Mouse (Mus musculus) liver, postnatal 0 days (tissue): ENCODE results near the gene Sh3gl2. TPM values are rescaled to one million over a fixed set of nuclear protein-coding genes. Genes with fewer than 3 reads are reported as not detected.
A peak's percentile ranks its signal among the peaks of the same experiment; 100 is the strongest.

ENCODE experiments used
- ATAC-seq: fragments of 200-750 bp; cut with Nextera tagmentation; 2 replicates; pipeline ENCODE4 v1.8.0; 2017; ENCODE audit warnings: mild to moderate bottlenecking, moderate library complexity
- DNase-seq: peaks from one replicate; pipeline ENCODE4 v3.0.0-alpha.2; 2016
- H3K27ac ChIP-seq: fragments of 300-500 bp; sonication (generic); 2 replicates; pipeline ENCODE4 v1.5.1; 2014; ENCODE audit warnings: antibody characterized with exemption, moderate library complexity, mild to moderate bottlenecking, low read depth
- H3K27me3 ChIP-seq: fragments of 300-500 bp; sonication (generic); 2 replicates; pipeline ENCODE4 v1.6.1; 2014; ENCODE audit warnings: low read length, control low read depth, mixed read lengths; ENCODE audit not compliant: insufficient read depth
- H3K36me3 ChIP-seq: fragments of 300-500 bp; sonication (generic); replicated peaks from 2 replicates; pipeline ENCODE4 v1.6.1; 2014; ENCODE audit warnings: mild to moderate bottlenecking, control low read depth, low read length, moderate library complexity, mixed read lengths; ENCODE audit not compliant: insufficient read depth
- H3K4me1 ChIP-seq: fragments of 300-500 bp; sonication (generic); 2 replicates; pipeline ENCODE4 v1.6.1; 2014; ENCODE audit warnings: antibody characterized with exemption, mild to moderate bottlenecking, control low read depth; ENCODE audit not compliant: insufficient read depth
- H3K4me2 ChIP-seq: fragments of 300-500 bp; sonication (generic); 2 replicates; pipeline ENCODE4 v1.6.1; 2014; ENCODE audit warnings: low read depth, mild to moderate bottlenecking, low read length, moderate library complexity, mixed read lengths
- H3K4me3 ChIP-seq: fragments of 300-500 bp; sonication (generic); 2 replicates; pipeline ENCODE4 v1.5.1; 2014; ENCODE audit warnings: low read depth, low read length
- H3K9ac ChIP-seq: fragments of 300-500 bp; sonication (generic); replicated peaks from 2 replicates; pipeline ENCODE4 v1.6.1; 2014; ENCODE audit warnings: mild to moderate bottlenecking, moderate library complexity
- H3K9me3 ChIP-seq: fragments of 300-500 bp; sonication (generic); 2 replicates; pipeline ENCODE4 v1.6.1; 2016; ENCODE audit warnings: mild to moderate bottlenecking, control low read depth, low read length, mixed read lengths
- CTCF ChIP-seq: sonication (generic); IDR thresholded peaks from 2 replicates; pipeline ENCODE4 v1.5.1; 2016; ENCODE audit warnings: antibody characterized with exemption, low read depth
- EP300 ChIP-seq: IDR thresholded peaks from 2 replicates; pipeline ENCODE4 v1.6.1; 2016; ENCODE audit warnings: antibody characterized with exemption, low read depth, mild to moderate bottlenecking
- WGBS: fragments of 180-500 bp; shearing (Covaris S2); extraction: QIAGEN DNeasy Blood & Tissue Kit; methylation state at CpG from one replicate; pipeline ENCODE4 v1.1.7; 2014; ENCODE audit not compliant: insufficient replicate concordance; 5-methylcytosine and 5-hydroxymethylcytosine counted together
- polyA plus RNA-seq: library from polyadenylated mRNA; unstranded; fragments of >200 nt; fragmentation: Nextera tagmentation; extraction: Ambion mirVana; gene quantifications from 2 replicates; pipeline ENCODE4 v1.2.1, GENCODE M21; 2015

The Sh3gl2 gene
- polyA plus RNA-seq, 1 experiment from 2014 or later: not detected

DNA sequence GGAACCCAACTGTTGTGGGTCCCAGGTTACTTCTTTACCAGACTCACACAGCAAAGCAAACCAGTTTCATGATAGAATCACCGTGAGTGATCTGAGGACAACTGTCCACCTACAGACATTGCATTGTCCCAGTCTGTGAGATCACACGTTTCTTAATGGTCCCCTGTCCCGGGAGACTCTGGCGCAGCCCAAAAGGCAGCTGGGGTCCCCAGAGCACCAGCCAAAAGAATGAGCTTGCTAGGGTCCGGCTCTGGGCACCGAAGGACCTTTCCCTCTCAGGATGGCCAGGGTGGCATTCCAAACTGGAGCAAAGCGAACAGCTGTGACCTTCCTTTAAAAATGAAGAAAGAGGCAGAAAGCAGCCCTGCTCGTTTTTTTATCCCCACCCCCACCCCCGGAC is 308.9 kb downstream of the Sh3gl2 start, which contains the start of gene Adamtsl1:
Adamtsl1 (plus strand) TSS at position 381 of the 400 bp plus-strand sequence.
- H3K36me3 ChIP-seq: no peaks in the 10 kb centered on the region
- DNase-seq (no peak), ATAC-seq (no peak)
- H3K9me3 ChIP-seq: no peaks in the 10 kb centered on the region
- 3% methylated on average over 9 of the region's 9 CpGs for WGBS
- H3K4me3 ChIP-seq: peak within 1 kb of the TSS; percentile 34
- no peak within 1 kb of the TSS for H3K27ac ChIP-seq
- no peak within 1 kb of the TSS for H3K9ac ChIP-seq
- H3K4me2 ChIP-seq: peak within 1 kb of the TSS; percentile 70
- no peaks in the 10 kb centered on the region for H3K4me1 ChIP-seq
- peaks cover 10% of the 10 kb centered on the region for H3K27me3 ChIP-seq
- TF ChIP-seq CTCF (no peak), EP300 (no peak)

DNA sequence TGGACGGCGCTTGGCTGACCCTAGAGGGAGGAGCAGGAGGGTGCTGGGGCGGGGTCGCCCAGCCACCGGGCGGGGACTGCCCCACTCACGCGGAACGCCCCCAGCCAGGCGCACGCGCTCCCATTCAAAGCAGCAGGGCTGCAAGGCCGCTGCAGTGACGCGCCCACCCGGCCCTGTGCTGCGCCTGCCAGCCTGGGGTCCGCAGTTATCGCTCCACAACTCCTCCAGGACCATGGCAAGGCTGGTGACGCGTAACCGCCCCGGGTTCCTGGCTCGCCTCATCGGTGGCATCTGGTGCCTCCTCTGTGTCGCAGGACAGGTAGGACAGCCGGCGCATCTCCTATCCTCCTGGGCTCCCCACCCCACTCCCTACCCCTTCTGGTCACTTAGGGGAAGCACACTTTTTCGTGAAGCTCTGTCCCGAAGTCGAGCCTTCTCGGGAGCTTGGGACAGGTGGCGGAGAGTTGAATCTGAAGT is 309.3 kb downstream of the Sh3gl2 start:
- Histone ChIP-seq H3K4me3 (peak overlapping the region; percentile 34), H3K4me1 (no peaks in the 10 kb centered on the region), H3K27me3 (peaks cover 10% of the 10 kb centered on the region), H3K36me3 (no peaks in the 10 kb centered on the region), H3K9ac (no peak overlapping the region), H3K4me2 (peak overlapping the region; percentile 70), H3K9me3 (no peaks in the 10 kb centered on the region), H3K27ac (no peak overlapping the region)
- WGBS: under 1% methylated on average over 32 of the region's 33 CpGs
- TF ChIP-seq EP300: no peak
- peak; percentile 17 for TF ChIP-seq CTCF
- ATAC-seq (0 out of 2 replicates have a peak, but pooled peaks have one; percentile 15), DNase-seq (peak; percentile 35)

DNA sequence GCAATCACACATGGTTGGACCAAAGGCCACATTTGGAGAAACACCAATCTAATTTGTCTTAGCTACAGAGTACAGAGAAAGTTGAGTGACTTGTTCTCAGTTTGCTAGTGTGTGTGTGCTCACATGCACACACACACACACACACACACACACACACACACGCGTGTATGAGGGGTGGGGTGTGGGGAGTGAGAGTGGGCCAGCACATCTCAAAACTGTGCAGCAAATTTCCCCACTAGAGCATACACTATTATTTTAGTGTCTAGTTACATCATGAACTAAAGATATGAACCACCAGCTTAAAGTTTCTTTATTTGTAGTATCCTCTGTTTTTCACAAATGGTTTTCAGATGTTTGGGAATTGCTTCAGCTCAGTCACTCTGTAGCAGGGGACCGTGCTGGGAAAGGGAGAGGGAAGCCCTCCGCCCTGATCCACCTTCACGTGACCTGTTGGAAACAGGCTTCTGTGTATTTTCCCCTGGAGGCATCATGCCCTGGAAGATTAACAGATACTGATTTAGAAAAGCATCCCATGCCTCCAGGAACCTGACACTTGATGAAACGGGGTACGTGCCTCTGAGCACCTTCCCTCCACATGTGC is 322.1 kb downstream of the Sh3gl2 start:
- 75% methylated on average over 7 of the region's 7 CpGs for WGBS
- no peak for ATAC-seq

DNA sequence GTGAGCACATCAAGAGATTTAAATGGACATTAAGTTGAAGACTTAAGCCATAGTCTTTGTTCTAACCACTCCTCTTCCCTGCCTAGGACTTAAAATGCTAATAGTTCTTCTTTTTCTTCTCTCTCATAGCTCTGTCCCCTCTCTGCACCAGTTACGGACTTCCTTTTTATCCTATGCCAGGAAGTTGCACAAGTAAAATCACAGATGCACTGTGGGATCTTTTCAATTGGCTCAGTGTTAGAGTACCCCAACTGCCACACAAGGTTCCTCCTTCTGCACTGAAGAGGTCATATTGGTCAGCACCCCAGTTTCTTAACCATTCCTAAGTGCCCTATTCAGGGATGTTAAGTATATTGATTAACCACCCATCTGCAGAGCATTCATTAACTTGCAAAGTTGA is 324.9 kb downstream of the Sh3gl2 start:
- no peak overlapping the region for H3K9ac ChIP-seq
- no peaks in the 10 kb centered on the region for H3K36me3 ChIP-seq
- no peak overlapping the region for H3K4me3 ChIP-seq
- 67% methylated on average over 1 of the region's 1 CpGs for WGBS
- no peak for ATAC-seq
- no peaks in the 10 kb centered on the region for H3K4me1 ChIP-seq
- no peak overlapping the region for H3K27ac ChIP-seq
- H3K4me2 ChIP-seq: no peak overlapping the region
- H3K9me3 ChIP-seq: no peaks in the 10 kb centered on the region
- no peaks in the 10 kb centered on the region for H3K27me3 ChIP-seq
- no peak for DNase-seq
- TF ChIP-seq CTCF: no peak
- no peak for TF ChIP-seq EP300

More for the DNA sequence above, 322.1 kb downstream of the Sh3gl2 start:
- no peaks in the 10 kb centered on the region for H3K4me1 ChIP-seq
- H3K9me3 ChIP-seq: no peaks in the 10 kb centered on the region
- no peak overlapping the region for H3K9ac ChIP-seq
- no peak overlapping the region for H3K27ac ChIP-seq
- TF ChIP-seq CTCF (no peak), EP300 (no peak)
- H3K27me3 ChIP-seq: no peaks in the 10 kb centered on the region
- no peak overlapping the region for H3K4me3 ChIP-seq
- H3K4me2 ChIP-seq: no peak overlapping the region
- no peak for DNase-seq
- no peaks in the 10 kb centered on the region for H3K36me3 ChIP-seq

DNA sequence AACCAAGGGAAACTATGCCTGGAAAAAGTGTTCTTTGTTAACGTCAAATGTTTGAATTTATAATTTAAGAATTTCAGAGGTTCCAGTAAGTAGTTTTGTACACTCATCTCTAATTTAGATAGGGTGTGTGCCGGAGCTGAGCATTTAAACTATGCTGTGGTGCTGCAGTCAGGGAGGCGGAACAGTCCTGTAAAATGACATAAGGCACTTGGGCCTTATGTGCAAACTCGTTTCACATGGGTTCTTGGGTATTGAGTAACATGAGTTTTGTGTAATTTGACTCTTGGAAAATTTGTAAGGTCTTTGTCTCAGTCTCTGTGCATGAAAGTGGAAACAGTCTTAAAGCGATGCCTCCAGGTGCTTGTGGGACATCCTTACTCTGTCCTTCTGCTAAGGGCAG is 334.8 kb downstream of the Sh3gl2 start:
- no peak for ATAC-seq
- H3K4me3 ChIP-seq: no peak overlapping the region
- no peak overlapping the region for H3K4me2 ChIP-seq
- no peaks in the 10 kb centered on the region for H3K36me3 ChIP-seq
- H3K9me3 ChIP-seq: no peaks in the 10 kb centered on the region
- DNase-seq: no peak
- 71% methylated on average over 5 of the region's 5 CpGs for WGBS
- TF ChIP-seq EP300 (no peak), CTCF (no peak)
- H3K27me3 ChIP-seq: no peaks in the 10 kb centered on the region
- H3K9ac ChIP-seq: no peak overlapping the region
- H3K27ac ChIP-seq: no peak overlapping the region
- no peaks in the 10 kb centered on the region for H3K4me1 ChIP-seq

DNA sequence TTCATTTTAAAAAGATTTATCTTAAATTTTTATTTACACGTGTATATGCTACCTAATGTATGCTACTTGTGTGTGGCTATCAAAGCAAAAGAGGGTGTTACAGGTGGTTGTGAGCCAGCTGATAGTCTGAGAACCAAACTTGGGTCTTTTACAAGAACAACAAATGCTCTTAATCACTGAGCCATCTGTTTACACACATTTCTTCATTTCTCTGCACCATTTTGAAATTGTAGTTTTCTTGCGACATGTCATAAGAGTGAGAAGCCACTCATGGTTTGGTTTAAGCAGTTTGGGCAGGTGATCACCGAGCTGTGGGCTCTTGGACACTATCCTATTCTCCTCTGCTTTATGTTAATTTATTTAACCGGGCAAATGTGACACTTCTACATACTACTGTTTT is 338.3 kb downstream of the Sh3gl2 start:
- Histone ChIP-seq H3K36me3 (no peaks in the 10 kb centered on the region), H3K4me2 (no peak overlapping the region), H3K4me3 (no peak overlapping the region), H3K4me1 (no peaks in the 10 kb centered on the region), H3K9me3 (no peaks in the 10 kb centered on the region), H3K9ac (no peak overlapping the region), H3K27ac (no peak overlapping the region), H3K27me3 (no peaks in the 10 kb centered on the region)
- DNase-seq: no peak
- no peak for TF ChIP-seq CTCF
- no peak for TF ChIP-seq EP300
- no peak for ATAC-seq
- 69% methylated on average over 4 of the region's 4 CpGs for WGBS
